Mouse (Mus musculus) gastrocnemius, postnatal 10 days (tissue): ENCODE data around the gene Fezf1. TPM values are rescaled to one million over a fixed set of nuclear protein-coding genes. Genes with fewer than 3 reads are reported as not detected.

Experiments
- DNase-seq: peaks from one replicate; pipeline ENCODE4 v3.0.0; 2021; ENCODE audit warnings: mixed read lengths
- total RNA-seq, 2 experiments: library from RNA; stranded (reverse); gene quantifications; 2 replicates each; pipeline ENCODE4 v1.2.3; 2021

Gene Fezf1
- total RNA-seq, 2 experiments from 2014 or later, result not detected

DNA sequence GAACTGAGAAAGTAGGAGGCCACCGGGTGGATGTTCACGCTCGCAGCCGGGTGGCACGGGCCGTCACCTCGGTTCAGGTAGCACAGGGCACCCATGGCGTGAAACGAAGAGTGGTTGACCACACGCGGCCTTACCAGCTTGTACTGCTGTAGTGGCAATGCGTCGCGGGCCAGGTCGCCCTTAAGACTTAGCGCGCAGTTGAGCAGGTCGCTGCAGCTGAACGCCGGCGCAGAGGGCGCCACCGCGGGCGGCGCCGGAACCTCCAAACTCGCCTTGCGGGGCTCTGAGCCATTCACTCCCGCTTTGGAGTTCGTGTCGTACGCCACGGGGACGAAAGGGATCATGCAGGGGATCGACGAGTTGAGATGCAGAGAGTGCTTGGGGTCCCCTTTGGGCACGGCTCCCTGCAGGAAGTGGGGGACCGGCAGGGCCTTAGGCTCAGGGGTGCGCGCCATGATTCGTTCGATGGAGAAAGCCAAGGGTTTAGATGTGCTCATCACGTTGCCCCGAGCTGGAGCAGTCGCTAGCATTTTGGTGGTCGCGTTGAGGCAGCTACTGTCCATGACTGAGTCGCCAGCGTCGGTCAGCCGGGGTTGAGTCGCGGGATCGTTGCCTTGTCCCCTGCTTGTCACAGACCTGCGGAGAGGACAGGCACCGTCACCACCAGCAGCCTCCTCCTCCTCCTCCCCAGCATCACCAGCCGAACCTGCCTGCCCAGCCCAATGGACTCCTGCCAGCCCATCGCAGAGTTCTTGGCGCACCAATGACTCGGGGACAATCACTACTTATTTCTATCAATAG, 450 bp downstream of the Fezf1 start:
- DNase-seq, result no peak

DNA sequence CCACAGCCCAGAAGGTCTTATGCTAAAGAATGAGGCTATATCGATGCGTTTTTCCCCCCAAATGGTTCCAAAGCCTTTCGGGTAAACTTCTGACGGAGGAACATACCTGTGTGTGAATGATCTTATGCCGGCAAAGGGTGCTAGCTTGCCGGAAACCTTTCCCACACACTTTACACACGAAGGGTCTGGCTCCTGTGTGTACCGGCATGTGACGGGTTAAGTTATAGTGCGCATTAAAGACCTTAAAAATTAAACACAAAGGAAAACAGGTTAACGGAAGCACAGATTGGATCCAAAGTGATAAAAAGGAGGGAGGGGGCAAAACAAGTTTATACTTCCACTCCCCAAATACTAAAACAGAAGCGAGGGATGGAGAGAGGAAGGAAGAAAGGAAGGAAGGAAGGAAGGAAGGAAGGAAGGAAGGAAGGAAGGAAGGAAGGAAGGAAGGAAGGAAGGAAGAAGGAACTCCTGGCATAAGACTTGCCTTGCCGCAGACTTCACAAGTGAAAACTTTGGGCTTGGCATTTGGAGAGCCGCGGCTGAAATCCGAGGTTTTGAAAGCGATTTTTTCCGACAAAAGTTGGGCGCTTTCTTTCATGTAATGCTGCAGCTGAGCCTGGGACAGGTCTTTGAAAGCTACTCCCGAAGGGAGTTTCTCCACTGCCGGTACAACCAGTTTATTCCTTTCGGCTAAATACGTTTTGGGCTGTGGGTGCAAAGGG, 1.2 kb downstream of the Fezf1 start:
- DNase-seq, result no peak

DNA sequence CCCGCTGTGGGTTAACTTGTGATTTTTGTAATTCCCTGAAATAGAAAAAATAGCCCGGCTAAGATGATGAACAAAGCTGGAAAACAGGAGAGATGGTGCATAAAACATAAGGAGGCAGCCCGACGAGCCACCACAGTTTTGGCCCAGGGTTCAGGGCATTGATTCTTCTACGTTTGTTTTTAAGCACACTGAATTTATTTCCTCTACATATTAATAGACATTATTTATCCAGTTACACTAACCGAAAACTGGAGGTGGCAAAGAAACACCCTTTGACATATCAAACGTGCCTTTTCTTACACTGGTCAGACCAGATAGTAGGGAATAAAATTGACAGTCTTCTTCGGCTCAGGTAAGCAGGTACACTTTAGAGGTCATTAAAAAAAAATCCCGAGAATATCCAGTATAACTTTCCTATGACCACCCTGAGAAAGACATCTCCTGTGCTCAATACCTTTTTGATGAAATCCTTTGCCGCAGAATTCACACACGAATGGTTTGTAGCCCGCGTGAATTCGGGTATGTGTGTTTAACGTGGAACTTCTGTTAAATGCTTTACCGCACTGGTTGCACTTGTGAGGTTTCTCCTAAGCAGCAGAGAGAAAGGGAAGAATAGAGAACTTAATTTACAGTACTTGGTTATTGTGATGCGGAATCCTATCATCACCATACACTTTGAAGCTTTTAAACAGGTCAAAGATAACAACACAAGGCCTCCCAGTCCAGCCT, 1.9 kb downstream of the Fezf1 start:
- no peak for DNase-seq

DNA sequence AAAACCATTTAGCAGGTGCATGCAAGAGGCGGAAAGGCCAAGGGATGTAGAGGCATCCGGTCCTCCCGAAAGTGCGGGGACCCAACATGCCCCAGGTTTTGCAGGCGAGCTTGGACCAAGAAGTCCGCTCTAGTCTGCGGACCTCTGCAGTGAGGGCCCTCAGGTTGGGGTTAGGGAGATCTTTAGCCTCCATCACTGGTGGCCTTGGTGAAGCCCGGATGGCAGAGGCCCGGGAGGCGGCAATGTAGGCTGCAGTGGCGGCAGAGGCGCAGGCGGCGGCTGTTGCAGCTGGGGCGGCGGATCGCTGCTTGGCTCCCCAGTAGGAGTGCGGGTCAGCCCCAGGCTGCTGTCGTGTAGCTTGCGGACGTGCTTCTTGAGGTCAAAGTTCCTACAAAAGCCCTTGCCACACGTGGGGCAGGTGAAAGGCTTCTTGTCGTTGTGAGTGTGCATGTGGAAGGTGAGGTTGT, 2.6 kb downstream of the Fezf1 start:
- no peak for DNase-seq

DNA sequence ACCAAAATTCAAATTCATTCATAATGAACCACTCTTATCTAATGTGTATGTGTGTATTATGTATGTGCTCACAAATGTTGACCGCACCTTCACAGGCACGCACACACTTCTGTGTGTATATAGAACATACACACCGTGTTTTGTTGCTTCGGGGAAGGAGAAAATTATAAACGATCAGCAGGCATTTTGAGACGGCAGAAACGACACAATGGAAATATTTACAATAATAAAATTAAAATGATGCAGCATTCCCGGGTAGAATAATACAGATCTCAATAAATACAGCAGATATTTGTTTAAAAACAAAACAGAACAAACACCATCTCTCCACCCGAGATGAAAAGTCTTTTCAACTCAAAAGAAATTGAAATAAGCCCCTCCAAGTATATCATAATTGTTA, 3.0 kb downstream of the Fezf1 start:
- no peak for DNase-seq

DNA sequence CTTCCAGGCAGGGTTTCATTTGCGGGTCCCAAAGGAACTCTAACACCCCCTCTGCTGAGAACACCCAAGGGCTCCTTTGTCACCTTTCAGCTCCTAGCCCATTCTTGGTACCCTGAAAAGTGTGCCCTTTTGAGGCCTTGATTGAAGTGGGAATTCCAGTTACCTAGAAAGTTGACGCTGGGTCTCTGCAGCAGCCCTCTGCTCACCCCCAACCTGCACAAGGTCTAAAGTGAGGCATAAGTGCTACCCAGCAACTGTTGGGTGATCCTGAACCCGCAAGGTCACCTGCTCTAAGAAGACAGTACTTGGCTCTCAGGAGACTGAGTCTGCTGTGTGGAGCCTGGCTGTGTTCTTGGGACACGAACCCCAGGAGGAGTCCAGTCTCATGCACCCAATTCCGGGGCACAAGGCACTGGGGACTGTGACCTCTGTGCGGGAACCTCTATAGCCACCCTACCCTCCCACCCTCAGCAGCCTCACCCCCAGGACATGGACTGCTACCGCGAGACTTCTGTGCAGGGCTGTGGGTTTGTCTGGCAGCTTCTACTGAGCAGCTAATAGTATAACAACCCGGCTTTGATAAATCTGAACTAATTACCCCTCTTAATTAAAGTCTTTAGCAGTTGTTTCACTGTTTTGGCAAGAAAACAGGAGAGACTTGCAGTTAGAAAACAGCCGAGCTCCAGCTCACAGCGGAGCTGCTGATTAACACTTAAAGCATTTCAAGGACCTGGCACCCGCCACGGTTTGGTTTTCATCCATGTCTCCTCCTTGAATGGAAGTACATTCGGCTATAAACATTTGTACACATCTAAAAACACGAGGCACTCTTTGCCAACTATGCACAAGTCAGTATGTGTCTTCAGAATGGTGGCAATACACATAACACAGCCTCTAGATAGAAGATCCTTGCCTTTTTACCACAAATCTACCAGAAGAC, 4.1 kb downstream of the Fezf1 start:
- DNase-seq, result no peak

DNA sequence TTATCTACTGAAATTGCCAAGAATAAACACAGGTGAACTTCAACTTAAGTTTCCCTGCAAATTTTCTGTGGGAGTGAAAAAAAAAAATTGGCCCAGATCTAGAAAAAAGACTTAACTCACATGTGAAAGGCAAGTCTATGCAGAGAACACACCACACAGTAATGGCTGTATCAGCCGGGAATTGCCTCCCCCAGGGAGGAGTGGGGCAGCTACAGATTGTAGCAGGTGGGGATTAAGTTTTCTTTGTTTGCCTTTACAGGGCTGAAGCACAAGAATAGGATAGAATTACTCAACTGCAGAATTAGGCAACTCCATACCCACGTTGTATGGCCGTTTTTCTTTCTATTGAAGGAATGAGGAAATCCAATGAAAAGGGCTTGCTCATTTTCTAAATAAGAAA, 36.7 kb downstream of the Fezf1 start:
- DNase-seq, result no peak

DNA sequence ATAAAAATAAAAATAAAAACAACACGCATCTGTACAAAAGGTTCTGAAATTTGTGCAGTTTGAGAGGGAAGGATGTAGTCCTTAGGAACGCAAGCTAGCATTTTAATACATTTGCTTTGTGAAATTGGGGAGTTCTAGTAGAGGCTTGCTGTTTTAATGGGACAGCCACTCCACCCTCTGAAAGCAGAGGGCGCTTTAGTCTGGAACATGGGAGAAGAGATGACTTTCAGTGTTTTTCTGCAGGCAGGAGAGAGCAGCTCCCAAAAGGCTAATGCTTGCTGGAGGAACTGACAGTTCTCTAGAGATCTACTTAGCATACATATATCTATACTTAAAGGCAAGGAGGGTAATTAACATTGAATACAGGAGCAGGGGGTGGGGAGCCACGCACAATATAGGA, 40.4 kb downstream of the Fezf1 start:
- DNase-seq, result no peak

DNA sequence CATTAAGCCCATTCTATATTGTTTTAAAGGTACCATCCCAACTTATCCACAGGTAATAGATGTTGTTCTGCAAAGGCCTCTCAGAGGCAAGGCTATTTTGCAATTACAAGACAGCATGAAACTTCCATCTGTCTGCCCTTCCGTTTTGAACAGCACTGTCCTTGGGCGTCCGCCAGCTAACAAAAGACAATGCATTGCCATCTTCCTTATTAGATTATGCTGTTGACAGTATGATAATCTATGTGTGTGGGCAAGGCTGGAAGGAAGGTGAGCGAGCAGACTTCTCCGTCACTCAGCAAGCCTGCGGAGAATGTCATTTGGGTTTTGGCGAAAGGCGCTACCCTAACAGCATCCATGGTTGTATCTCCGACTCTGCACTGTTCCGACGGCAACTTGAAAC, 45.5 kb downstream of the Fezf1 start:
- no peak for DNase-seq

Other genes starting within 250 kb of the Fezf1 start
- gene Aass, start 115.4 kb downstream of the Fezf1 start, total RNA-seq, result under 1 TPM; 0.19 to 0.23 TPM